Mouse (Mus musculus) hematopoietic multipotent progenitor cell, adult 10-12 weeks (in vitro differentiated cells): ENCODE measurements around the gene Atg9a. TPM values are rescaled to one million over a fixed set of nuclear protein-coding genes. Genes with fewer than 3 reads are reported as not detected.

ENCODE experiments used
- polyA plus RNA-seq: library from polyadenylated mRNA; stranded (reverse); fragments of >175 nt; gene quantifications from 2 replicates; pipeline ENCODE4 v1.2.3, GENCODE M21; 2012; ENCODE audit warnings: low replicate concordance

The Atg9a gene
- 41.2 and 51.7 TPM in 2 replicates for polyA plus RNA-seq

DNA sequence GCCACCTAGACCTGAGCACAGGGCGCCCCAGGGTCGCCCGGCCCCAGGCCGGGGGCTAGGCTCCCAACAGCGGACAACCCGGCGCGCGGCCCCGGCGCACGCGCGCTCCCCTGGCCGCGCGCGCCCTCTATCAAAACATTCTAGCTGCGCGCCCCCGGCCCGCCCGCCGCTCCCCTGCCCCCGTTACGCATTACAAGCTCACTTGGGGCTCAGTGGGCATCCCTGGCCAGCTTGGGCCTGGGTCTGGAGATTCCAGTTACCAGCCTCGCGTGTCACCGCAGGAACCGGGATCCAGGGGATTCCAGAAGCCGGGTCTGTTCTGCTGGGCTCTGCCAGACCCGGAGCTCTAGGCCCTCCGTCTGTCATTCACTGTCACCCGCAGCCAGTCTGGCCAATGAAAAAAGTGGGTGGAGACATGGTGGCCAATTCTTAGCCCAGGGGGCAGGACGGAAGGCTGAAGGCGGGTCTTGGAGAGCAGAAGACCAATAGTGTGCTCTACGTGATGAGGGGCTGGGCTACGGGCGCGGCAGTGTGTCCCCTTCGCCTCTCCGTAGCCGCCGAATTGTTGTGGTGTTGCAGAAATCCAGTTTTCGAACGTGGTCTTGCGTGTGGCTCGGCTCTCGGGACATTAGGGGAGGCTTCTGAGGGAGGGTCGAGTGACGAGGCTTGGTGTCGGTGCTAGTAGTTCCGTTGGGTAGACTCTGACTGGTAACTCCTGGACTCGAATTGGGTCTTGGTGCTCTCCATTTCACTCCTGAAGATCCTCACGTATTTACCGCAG, at the start of gene Atg9a, which contains the start of gene Ankzf1:
Gene Atg9a (minus strand): TSS at position 575 of the 781 bp plus-strand sequence.
Gene Ankzf1 (plus strand): TSS at position 530 of the 781 bp plus-strand sequence.

DNA sequence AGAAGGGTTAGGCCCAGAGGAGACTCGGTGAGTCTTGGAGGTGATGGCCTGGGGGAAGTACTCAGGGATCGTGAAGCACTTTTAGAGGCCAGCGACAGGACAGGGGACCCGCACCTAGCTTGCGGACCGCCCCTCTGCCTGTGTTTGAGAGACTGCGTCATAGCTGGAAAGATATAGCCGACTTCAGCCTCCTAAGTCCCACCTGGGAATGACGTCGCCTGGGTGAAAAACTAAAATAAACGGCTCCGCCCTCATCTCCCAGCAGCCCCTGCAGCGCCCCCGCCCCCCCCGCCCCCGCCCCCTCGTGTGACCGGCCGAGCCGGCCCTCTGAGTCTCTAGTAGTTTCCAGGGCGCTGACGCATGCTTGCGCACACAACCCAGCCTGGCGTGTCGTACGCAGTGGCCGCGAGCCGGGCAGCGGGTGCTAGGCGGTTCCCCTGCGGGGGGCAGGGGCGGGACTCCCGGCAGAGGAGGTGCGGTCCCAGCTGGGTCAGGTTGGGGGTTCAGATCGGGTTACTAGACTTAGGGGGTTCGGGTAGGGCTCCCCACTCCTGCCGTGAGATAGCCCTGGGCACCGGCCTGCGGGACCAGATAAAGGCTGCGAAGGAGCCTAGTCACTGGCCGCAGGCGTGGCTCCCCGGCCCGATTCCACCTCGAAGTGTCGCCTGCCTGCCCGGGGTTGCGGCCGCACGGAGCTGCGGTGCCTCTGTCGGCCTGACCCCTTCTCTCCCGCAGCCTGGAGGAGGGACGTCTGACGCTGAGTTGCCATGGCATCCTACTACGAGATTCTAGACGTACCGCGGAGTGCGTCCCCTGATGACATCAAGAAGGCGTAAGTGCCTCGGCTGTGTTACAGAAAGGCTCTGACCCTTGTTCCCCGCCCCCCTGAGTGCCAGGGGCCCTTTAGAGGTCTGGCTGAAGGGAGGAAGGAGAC, 44.4 kb upstream of the Atg9a start, which contains the start of gene Dnajb2:
Gene Dnajb2 (plus strand): TSS at position 290 of the 934 bp plus-strand sequence.

GRCm38 (mm10) chr1:75231664-75232152, 39.7 kb upstream of the Atg9a start, which contains the start of gene A630095N17Rik:
A630095N17Rik (minus strand) TSS chr1:75232102.

DNA sequence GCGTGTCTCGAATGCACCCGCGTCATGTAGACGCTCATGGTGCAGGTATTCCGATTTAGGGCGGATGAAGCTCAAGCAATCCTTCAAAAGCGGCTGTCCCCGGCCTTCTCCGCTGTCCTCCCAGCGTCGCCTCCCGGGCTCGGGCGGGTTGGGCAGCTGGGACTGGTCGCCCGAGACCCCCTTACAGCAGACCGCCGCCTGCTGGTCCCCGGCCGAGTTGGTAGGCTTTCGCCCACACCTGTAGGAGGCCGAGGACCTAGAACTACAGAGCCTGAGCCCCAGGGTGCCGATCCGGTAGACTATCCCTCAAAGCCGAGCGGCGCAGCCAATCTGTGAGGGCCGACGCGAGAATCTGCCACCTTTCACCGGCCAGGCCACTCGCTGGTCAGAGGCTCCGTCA, 27.5 kb upstream of the Atg9a start, which contains the start of gene Tuba4a:
Gene Tuba4a (minus strand): TSS at position 335 of the 400 bp plus-strand sequence.

DNA sequence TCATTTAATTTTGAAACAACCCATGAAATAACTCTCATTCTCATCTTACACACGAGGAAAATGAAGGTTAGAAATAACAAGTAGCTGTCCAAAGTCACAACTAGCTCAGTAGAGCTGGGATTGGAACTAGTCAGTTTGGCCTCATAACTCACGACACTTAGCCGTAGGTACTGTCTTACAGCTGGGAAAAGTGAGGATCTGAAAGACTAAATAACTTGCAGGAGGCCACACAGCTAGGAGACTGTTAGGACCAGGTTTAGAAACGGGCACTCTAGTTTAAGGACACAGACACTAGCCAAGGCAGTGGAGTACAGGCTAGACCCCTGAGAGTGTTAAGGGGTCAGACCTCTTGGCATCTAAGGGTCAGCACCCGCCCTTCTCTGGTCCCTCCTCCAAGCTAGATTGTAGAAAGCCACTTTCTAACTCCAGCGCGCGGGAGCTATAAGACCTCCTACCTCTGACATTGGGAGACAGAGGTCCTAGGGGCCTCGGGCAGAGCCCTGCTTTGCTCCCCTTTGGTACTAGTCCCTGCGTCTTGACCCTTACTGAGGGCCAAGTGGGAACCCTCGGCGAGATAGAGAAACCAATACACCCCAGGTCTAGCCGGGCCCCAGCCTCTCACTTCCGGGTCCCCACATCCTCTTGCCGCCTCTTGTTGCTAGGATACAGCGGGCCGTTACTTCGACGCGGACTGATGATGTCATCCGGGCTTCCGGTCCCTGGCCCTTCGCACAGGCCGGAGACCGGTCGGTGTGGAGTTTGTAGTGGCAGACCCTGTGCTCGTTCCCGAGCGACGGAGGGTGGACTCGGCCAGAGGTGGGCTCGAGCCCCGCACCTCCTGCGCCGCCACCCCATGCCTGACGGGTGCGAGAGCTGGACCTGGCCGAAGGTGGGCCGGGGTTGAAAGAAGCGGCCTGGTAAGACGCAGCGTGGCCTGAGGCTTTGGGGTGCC, 18.4 kb upstream of the Atg9a start, which contains the start of the genes Glb1l and Stk16:
Gene Glb1l (minus strand): TSS at position 678 of the 952 bp plus-strand sequence.
Gene Stk16 (plus strand): TSS at position 703 of the 952 bp plus-strand sequence.

DNA sequence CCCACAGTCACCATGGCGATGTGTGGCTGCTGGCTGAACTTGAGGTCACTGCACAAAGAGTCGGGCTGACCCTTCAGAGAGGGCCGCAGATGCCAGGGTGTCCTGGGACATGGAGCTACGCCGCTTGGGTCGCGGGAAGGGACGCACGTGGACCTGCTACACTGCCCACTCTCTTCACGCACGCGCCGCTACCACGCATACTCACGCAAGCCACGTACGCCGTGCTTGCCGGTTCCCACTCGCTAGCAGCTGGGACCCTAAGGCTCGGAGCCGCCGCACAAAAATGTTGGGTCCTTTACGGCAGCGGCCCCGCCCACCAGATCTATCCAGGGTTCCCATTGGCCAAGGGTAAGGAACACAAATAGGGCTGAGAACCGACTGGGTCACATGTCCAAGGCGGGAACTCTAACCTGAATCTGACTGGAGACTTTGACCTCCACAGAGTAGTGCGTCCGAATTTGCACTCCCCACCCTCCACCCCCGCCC, 11.8 kb downstream of the Atg9a start, which contains the start of gene Abcb6:
Gene Abcb6 (minus strand): TSS at position 288 of the 486 bp plus-strand sequence.

DNA sequence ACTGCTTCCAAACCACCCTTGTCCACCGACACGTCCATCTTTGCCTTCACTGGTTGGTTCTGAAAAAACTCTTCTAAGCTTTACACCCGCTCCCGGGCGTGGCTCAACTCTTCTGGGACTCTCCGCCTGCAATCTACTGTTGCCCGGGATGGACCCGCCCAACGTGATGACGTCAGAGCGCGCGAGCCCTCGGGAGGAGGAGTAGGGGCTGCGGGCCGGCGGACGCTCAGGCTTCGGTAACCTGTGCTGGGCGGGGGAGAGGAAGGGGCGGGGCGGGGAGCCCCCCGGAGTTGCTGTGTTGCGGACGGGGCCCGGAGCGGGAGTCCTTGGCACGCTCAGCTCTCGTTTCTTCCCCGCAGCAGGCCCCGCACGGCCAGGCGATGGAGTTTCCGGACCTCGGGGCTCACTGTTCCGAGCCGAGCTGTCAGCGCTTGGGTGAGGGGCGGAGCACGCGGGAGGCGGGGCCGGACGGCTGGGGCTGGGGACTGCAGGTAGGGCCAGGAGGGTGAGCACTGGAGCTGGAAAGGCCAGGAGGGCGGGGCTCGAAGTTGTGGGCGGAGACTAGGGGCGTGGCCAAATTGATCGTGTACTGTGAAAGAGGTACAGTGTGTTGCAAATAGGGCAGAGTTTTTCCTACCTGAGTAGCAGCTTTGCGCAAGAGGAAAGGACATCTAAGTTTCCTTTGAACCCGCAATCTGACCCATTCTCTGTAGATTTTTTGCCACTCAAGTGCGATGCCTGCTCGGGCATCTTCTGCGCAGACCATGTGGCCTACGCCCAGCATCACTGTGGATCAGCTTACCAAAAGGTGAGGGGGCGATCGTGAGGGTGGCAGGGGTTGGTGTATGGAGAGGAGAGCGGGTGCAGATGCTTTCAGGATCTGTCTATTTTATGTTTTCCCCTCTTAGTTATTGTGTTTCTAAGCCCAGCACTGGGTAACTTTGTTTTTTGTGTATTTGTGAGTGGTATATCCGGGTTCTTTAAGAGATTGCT, 23.2 kb downstream of the Atg9a start, which contains the start of gene Zfand2b:
Gene Zfand2b (plus strand): TSS at position 175 of the 993 bp plus-strand sequence.

GRCm38 (mm10) chr1:75142301-75143261, 49.4 kb downstream of the Atg9a start, which contains the start of the genes Cnppd1 and Retreg2:
Cnppd1 (minus strand) TSS chr1:75142711.
Retreg2 (plus strand) TSS chr1:75142778.

DNA sequence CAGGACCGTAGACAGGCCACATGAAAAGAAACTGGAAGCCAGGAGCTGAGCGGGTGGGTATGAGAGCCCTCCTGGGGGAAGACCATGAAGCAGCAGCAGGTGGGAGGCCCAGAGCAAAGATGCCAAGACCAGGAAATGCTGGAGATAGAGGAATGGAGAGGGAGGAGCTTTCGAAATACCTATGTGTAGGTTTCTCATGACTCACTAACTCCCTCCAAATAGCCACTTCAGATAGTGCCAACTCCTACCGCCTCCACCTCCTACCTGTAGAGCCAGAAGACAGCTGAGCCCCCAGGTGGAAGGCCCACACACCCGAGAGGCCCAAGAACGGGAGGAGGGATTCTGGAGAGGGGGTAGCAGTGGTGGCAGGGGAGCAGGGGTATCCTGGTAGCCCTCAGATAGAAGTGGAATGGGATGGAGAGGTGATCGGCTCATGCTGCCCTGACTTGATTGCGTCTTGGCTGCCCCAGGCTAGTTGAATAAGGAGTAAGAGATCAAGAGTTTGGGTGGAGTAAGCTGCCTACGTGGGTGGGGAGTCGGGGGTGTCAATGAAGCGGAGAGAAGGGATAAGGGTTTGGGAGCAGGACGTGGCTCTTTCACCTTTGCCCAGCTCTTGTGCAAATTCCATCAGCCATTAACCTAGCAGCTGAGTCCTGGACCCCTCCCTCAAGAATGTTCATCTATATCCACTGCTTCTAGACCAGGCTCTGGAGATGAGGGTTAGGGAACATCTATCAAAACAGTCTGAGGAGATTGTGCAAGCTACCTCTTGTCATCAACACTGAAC, 58.4 kb downstream of the Atg9a start, which contains the start of gene Slc23a3:
Gene Slc23a3 (minus strand): TSS at position 470 of the 787 bp plus-strand sequence.

Other genes with a start within 250 kb of the Atg9a start
- 0.16 and 0.45 TPM in 2 replicates for gene Ihh, start 240.5 kb downstream of the Atg9a start, polyA plus RNA-seq
- gene Nhej1, start 67.0 kb downstream of the Atg9a start, polyA plus RNA-seq: 0.49 and 0.71 TPM in 2 replicates
- gene Slc23a3, start 58.3 kb downstream of the Atg9a start, polyA plus RNA-seq: 0.15 TPM in 1 of 2 replicates, not detected in the other
- gene Cnppd1, start 49.5 kb downstream of the Atg9a start, polyA plus RNA-seq: 63.0 and 65.5 TPM in 2 replicates
- gene Retreg2, start 49.4 kb downstream of the Atg9a start, polyA plus RNA-seq: 81.2 and 167 TPM in 2 replicates
- 18.0 and 31.8 TPM in 2 replicates for gene Zfand2b, start 23.6 kb downstream of the Atg9a start, polyA plus RNA-seq
- 0.13 and 7.2 TPM in 2 replicates for gene Abcb6, start 11.8 kb downstream of the Atg9a start, polyA plus RNA-seq
- gene Ankzf1, start within 50 bp of the Atg9a start, polyA plus RNA-seq: 11.8 and 19.3 TPM in 2 replicates
- gene Glb1l, start 18.6 kb upstream of the Atg9a start, polyA plus RNA-seq: 0.58 and 0.97 TPM in 2 replicates
- 61.2 and 158 TPM in 2 replicates for gene Stk16, start 18.6 kb upstream of the Atg9a start, polyA plus RNA-seq
- 16.3 and 47.0 TPM in 2 replicates for gene Tuba4a, start 27.7 kb upstream of the Atg9a start, polyA plus RNA-seq
- 0.28 TPM in 1 of 2 replicates, not detected in the other for gene A630095N17Rik, start 39.9 kb upstream of the Atg9a start, polyA plus RNA-seq
- 18.6 and 44.4 TPM in 2 replicates for gene Dnajb2, start 44.2 kb upstream of the Atg9a start, polyA plus RNA-seq
- gene Ptprn, start 72.3 kb upstream of the Atg9a start, polyA plus RNA-seq: 0.25 and 0.55 TPM in 2 replicates
- not detected in 2 replicates for gene Resp18, start 86.2 kb upstream of the Atg9a start, polyA plus RNA-seq
- gene Dnpep, start 125.8 kb upstream of the Atg9a start, polyA plus RNA-seq: 31.1 and 62.9 TPM in 2 replicates
- gene Des, start 168.1 kb upstream of the Atg9a start, polyA plus RNA-seq: 0.42 and 3.0 TPM in 2 replicates
- 1.3 and 3.6 TPM in 2 replicates for gene Speg, start 183.1 kb upstream of the Atg9a start, polyA plus RNA-seq
- 112 and 181 TPM in 2 replicates for gene Gmppa, start 243.7 kb upstream of the Atg9a start, polyA plus RNA-seq